Mouse (Mus musculus): Measurements from ENCODE around the gene Foxk1. TPM values are rescaled to one million over a fixed set of nuclear protein-coding genes. Genes with fewer than 3 reads are reported as not detected.

Foxk1 gene
- polyA plus RNA-seq, 1 experiment from 2014 or later, result 6.7 TPM

GRCm38 (mm10) chr5:142370406-142371171 is 30.7 kb upstream of the Foxk1 start:
- Histone ChIP-seq H3K9me3 (replicated peaks; ENCODE audit: control insufficient read depth, low read length, poor library complexity, severe bottlenecking) (no peaks in the 10 kb centered on the region), H3K27me3 (ENCODE audit: control insufficient read depth, insufficient read depth, low read depth, low read length) (no peaks in the 10 kb centered on the region), H3K4me2 (ENCODE audit: low read length) (no peak overlapping the region), H3K27ac (ENCODE audit: low read length) (peak overlapping the region; percentile 83), H3K4me3 (ENCODE audit: low read depth, low read length) (no peak overlapping the region), H3K9ac (ENCODE audit: low read depth, low read length) (no peak overlapping the region), H3K36me3 (ENCODE audit: control insufficient read depth, insufficient read depth, low read length) (no peaks in the 10 kb centered on the region), H3K4me1 (ENCODE audit: control insufficient read depth, insufficient read depth, low read length) (peaks cover 11% of the 10 kb centered on the region)
- WGBS, result 79% methylated on average over 4 of the region's 4 CpGs
- ATAC-seq, result no peak

DNA sequence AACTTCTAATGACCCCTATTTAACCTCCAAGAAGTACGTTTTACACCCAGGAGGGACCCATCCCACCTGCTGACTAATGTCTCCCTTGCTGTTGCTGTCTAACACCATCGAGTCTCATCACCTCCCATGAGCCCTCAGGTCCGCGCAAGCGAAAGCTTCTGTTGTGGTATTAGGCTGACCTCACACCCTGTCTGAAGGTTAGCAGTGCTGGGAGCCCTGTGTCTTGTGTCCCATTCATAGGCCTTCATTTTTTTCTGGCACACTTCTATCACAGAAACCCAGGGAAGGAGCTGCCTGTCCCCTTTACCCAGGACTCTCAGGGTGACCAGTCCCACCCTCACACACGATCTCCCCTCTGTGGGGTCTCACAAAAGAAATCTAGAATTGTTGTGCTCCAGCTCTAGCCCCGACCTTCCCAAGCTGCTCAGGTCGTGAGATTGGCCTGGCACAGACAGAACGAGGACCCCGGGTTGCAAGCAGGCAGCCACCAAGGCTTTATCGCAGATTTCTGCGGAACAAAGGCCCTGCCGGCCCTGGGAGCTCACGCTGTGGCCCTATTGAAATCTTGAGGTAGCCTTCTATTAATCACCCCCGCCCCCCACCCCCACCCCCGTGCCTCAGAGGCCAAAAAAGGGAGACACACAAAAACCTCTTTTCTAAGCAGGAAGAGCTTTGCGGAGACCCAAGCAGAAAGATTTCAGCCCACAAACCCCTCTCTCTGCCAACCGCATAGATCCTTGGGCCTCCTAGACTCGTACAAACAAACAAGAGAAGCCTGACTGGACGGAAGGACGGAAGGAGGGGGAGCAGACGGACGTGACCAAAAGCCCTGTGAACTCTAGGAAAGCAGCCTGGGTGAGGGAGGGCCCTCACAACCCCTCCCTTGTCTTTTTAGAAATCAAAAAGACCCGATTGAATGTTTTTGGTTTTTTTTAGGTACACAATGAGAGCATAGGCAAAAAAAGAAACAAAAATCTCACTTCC is 29.8 kb upstream of the Foxk1 start:
- Histone ChIP-seq H3K27ac (ENCODE audit: low read length) (peak overlapping the region; percentile 83), H3K9ac (ENCODE audit: low read depth, low read length) (peak overlapping the region; percentile 27; the same call in 1 of the 2 replicates), H3K36me3 (ENCODE audit: control insufficient read depth, insufficient read depth, low read length) (no peaks in the 10 kb centered on the region), H3K9me3 (replicated peaks; ENCODE audit: control insufficient read depth, low read length, poor library complexity, severe bottlenecking) (no peaks in the 10 kb centered on the region), H3K4me3 (ENCODE audit: low read depth, low read length) (no peak overlapping the region), H3K4me2 (ENCODE audit: low read length) (no peak overlapping the region), H3K4me1 (ENCODE audit: control insufficient read depth, insufficient read depth, low read length) (peaks cover 9% of the 10 kb centered on the region), H3K27me3 (ENCODE audit: control insufficient read depth, insufficient read depth, low read depth, low read length) (no peaks in the 10 kb centered on the region)
- WGBS, result 4% methylated on average over 24 of the region's 24 CpGs
- ATAC-seq, result no peak

DNA sequence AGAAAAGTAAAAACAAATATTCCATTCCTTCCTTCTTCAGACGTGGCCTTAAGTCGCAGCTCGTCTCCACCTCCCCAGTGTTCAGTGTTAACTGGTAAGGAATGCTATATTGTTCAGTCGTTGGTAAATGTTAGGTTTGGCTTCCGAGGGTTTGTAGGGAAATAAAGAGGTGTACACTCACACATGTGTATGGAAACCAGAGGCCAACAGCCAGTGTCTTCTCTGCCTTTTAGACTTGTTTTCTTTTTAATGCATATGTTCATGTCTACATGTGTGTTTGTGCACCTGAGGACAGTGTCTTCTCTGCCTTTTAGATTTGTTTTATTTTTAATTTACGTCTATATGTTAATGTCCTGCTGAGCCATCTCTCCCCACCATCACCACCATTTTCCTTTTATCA is 29.1 kb upstream of the Foxk1 start:
- Histone ChIP-seq H3K4me3 (ENCODE audit: low read depth, low read length) (no peak overlapping the region), H3K36me3 (ENCODE audit: control insufficient read depth, insufficient read depth, low read length) (no peaks in the 10 kb centered on the region), H3K9me3 (replicated peaks; ENCODE audit: control insufficient read depth, low read length, poor library complexity, severe bottlenecking) (no peaks in the 10 kb centered on the region), H3K27ac (ENCODE audit: low read length) (peak overlapping the region; percentile 83), H3K4me2 (ENCODE audit: low read length) (no peak overlapping the region), H3K4me1 (ENCODE audit: control insufficient read depth, insufficient read depth, low read length) (peaks cover 6% of the 10 kb centered on the region), H3K9ac (ENCODE audit: low read depth, low read length) (no peak overlapping the region), H3K27me3 (ENCODE audit: control insufficient read depth, insufficient read depth, low read depth, low read length) (no peaks in the 10 kb centered on the region)
- no peak for ATAC-seq
- WGBS, result 11% methylated on average over 6 of the region's 6 CpGs

- Histone ChIP-seq H3K9me3 (replicated peaks; ENCODE audit: control insufficient read depth, low read length, poor library complexity, severe bottlenecking) (no peaks in the 10 kb centered on the region), H3K36me3 (ENCODE audit: control insufficient read depth, insufficient read depth, low read length) (no peaks in the 10 kb centered on the region), H3K4me3 (ENCODE audit: low read depth, low read length) (no peak overlapping the region), H3K9ac (ENCODE audit: low read depth, low read length) (no peak overlapping the region), H3K27ac (ENCODE audit: low read length) (no peak overlapping the region), H3K4me2 (ENCODE audit: low read length) (no peak overlapping the region), H3K4me1 (ENCODE audit: control insufficient read depth, insufficient read depth, low read length) (no peaks in the 10 kb centered on the region; the same call in 1 of the 2 replicates), H3K27me3 (ENCODE audit: control insufficient read depth, insufficient read depth, low read depth, low read length) (no peaks in the 10 kb centered on the region)
- WGBS, result 95% methylated on average over 9 of the region's 9 CpGs
- no peak for ATAC-seq
Observed at GRCm38 (mm10) chr5:142374343-142374742, 27.0 kb upstream of the Foxk1 start.

DNA sequence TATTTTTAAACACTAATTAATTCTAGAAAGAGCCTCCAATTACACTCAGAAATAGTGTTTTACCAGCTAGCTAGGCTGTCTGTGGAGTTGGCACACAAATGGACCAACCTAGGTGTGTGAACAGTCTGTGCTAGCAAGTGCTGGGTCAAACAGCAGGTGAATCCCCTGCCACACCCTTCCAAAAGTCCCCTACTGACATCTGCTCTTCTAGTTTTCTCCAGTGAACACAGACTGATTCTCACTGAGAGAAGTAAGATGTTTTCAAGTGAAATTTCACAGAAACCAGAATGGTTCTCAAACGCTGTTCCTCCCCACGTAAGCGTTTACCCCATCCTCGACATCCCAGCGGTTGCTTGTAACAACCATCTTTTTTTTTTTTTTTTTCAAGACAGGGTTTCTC is 25.7 kb upstream of the Foxk1 start:
- H3K9ac ChIP-seq (ENCODE audit: low read depth, low read length), result no peak overlapping the region
- no peaks in the 10 kb centered on the region for H3K36me3 ChIP-seq (ENCODE audit: control insufficient read depth, insufficient read depth, low read length)
- no peaks in the 10 kb centered on the region; the same call in 1 of the 2 replicates for H3K4me1 ChIP-seq (ENCODE audit: control insufficient read depth, insufficient read depth, low read length)
- WGBS, result 98% methylated on average over 5 of the region's 5 CpGs
- no peak for ATAC-seq
- H3K9me3 ChIP-seq (replicated peaks; ENCODE audit: control insufficient read depth, low read length, poor library complexity, severe bottlenecking), result no peaks in the 10 kb centered on the region
- no peaks in the 10 kb centered on the region for H3K27me3 ChIP-seq (ENCODE audit: control insufficient read depth, insufficient read depth, low read depth, low read length)
- no peak overlapping the region for H3K4me3 ChIP-seq (ENCODE audit: low read depth, low read length)
- H3K4me2 ChIP-seq (ENCODE audit: low read length), result no peak overlapping the region
- H3K27ac ChIP-seq (ENCODE audit: low read length), result no peak overlapping the region

DNA sequence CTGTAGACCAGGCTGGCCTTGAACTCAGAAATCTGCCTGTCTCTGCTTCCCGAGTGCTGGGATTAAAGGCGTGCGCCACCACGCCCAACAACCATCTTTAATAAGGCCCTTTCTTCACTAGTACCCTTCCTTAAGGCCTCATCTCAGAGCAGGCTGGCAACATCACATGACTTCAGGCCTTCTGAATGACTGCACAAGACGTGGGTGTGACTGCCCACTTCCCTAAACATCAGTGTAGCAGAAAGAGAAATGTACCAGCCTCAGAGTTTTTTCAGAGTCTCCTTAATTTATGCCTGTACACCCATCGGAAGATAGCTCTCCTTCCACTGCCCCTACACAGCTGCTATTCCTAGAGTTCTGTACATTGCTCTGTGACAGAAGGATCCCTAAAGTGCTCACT is 25.2 kb upstream of the Foxk1 start:
- Histone ChIP-seq H3K9me3 (replicated peaks; ENCODE audit: control insufficient read depth, low read length, poor library complexity, severe bottlenecking) (no peaks in the 10 kb centered on the region), H3K4me3 (ENCODE audit: low read depth, low read length) (no peak overlapping the region), H3K27me3 (ENCODE audit: control insufficient read depth, insufficient read depth, low read depth, low read length) (no peaks in the 10 kb centered on the region), H3K27ac (ENCODE audit: low read length) (no peak overlapping the region), H3K4me1 (ENCODE audit: control insufficient read depth, insufficient read depth, low read length) (no peaks in the 10 kb centered on the region; the same call in 1 of the 2 replicates), H3K36me3 (ENCODE audit: control insufficient read depth, insufficient read depth, low read length) (no peaks in the 10 kb centered on the region), H3K4me2 (ENCODE audit: low read length) (no peak overlapping the region), H3K9ac (ENCODE audit: low read depth, low read length) (no peak overlapping the region)
- ATAC-seq, result no peak
- WGBS, result 90% methylated on average over 6 of the region's 6 CpGs

- H3K4me3 ChIP-seq (ENCODE audit: low read depth, low read length), result no peak overlapping the region
- H3K9ac ChIP-seq (ENCODE audit: low read depth, low read length), result no peak overlapping the region
- no peaks in the 10 kb centered on the region for H3K36me3 ChIP-seq (ENCODE audit: control insufficient read depth, insufficient read depth, low read length)
- no peaks in the 10 kb centered on the region for H3K27me3 ChIP-seq (ENCODE audit: control insufficient read depth, insufficient read depth, low read depth, low read length)
- no peaks in the 10 kb centered on the region for H3K4me1 ChIP-seq (ENCODE audit: control insufficient read depth, insufficient read depth, low read length)
- no peaks in the 10 kb centered on the region for H3K9me3 ChIP-seq (replicated peaks; ENCODE audit: control insufficient read depth, low read length, poor library complexity, severe bottlenecking)
- H3K4me2 ChIP-seq (ENCODE audit: low read length), result no peak overlapping the region
- no peak overlapping the region for H3K27ac ChIP-seq (ENCODE audit: low read length)
- WGBS, result 91% methylated on average over 2 of the region's 2 CpGs
- ATAC-seq, result no peak
Observed at GRCm38 (mm10) chr5:142378068-142378467, 23.2 kb upstream of the Foxk1 start.

GRCm38 (mm10) chr5:142380491-142380890 is 20.8 kb upstream of the Foxk1 start:
- ATAC-seq, result no peak
- Histone ChIP-seq H3K27ac (ENCODE audit: low read length) (no peak overlapping the region), H3K36me3 (ENCODE audit: control insufficient read depth, insufficient read depth, low read length) (no peaks in the 10 kb centered on the region), H3K9ac (ENCODE audit: low read depth, low read length) (no peak overlapping the region), H3K4me3 (ENCODE audit: low read depth, low read length) (no peak overlapping the region), H3K27me3 (ENCODE audit: control insufficient read depth, insufficient read depth, low read depth, low read length) (no peaks in the 10 kb centered on the region), H3K4me2 (ENCODE audit: low read length) (no peak overlapping the region), H3K9me3 (replicated peaks; ENCODE audit: control insufficient read depth, low read length, poor library complexity, severe bottlenecking) (no peaks in the 10 kb centered on the region), H3K4me1 (ENCODE audit: control insufficient read depth, insufficient read depth, low read length) (peaks cover 10% of the 10 kb centered on the region)
- 73% methylated on average over 6 of the region's 6 CpGs for WGBS
